Mouse (Mus musculus) cerebellum, postnatal 10 days (tissue): ENCODE measurements around the gene Idh2.
A peak's percentile ranks its signal among the peaks of the same experiment; 100 is the strongest.
"Not testable (repeated sequence)": the region's sequence is repeated elsewhere in the genome, so short reads cannot be mapped to it uniquely, and the experiment has no call there.

Experiments used
- DNase-seq, 2 experiments: peaks; one replicate each; pipeline ENCODE4 v3.0.0; 2021; ENCODE audit warnings: mixed read lengths in 2 of 2

Gene Idh2

GRCm38 (mm10) chr7:80058405-80059063, 56.7 kb downstream of the Idh2 start:
- DNase-seq, result no peak

GRCm38 (mm10) chr7:80057781-80058180, 57.4 kb downstream of the Idh2 start:
- peak in 1 of 2 experiments; percentile 64 for DNase-seq

GRCm38 (mm10) chr7:80057002-80057691, 58.0 kb downstream of the Idh2 start:
- DNase-seq, result no peak

- no peak for DNase-seq
Observed at GRCm38 (mm10) chr7:80055781-80056180, 59.4 kb downstream of the Idh2 start.

- no peak for DNase-seq
Observed at GRCm38 (mm10) chr7:80053147-80053546, 62.0 kb downstream of the Idh2 start.

GRCm38 (mm10) chr7:80052261-80052660, 62.9 kb downstream of the Idh2 start:
- peak; percentile 67 to 80 for DNase-seq

- DNase-seq, result no peak
Observed at GRCm38 (mm10) chr7:80051835-80052234, 63.4 kb downstream of the Idh2 start.

- DNase-seq, result not testable (repeated sequence)
Observed at GRCm38 (mm10) chr7:80050382-80050781, 64.8 kb downstream of the Idh2 start.

GRCm38 (mm10) chr7:80049746-80050145, 65.4 kb downstream of the Idh2 start:
- no peak for DNase-seq

- no peak for DNase-seq
Observed at GRCm38 (mm10) chr7:80047041-80047440, 68.2 kb downstream of the Idh2 start.
